Mouse (Mus musculus) limb, embryonic 14.5 days (tissue): ENCODE data around the gene Acox1. TPM values are rescaled to one million over a fixed set of nuclear protein-coding genes. Genes with fewer than 3 reads are reported as not detected.

Experiments
- ATAC-seq: fragments of 200-750 bp; cut with Nextera tagmentation; 2 replicates; pipeline ENCODE4 v1.8.0; 2017; ENCODE audit warnings: low read depth, moderate number of reproducible peaks, moderate TSS enrichment; ENCODE audit not compliant: low FRiP score
- DNase-seq: peaks from one replicate; pipeline ENCODE4 v3.0.0-alpha.2; 2015; ENCODE audit warnings: low spot score
- H3K27ac ChIP-seq: fragments of 300-500 bp; sonication (generic); replicated peaks from 2 replicates; pipeline ENCODE4 v1.5.1; 2014; ENCODE audit warnings: low read depth, mild to moderate bottlenecking, low read length, moderate library complexity, mixed read lengths
- H3K27me3 ChIP-seq: fragments of 300-500 bp; sonication (generic); 2 replicates; pipeline ENCODE4 v1.6.1; 2014; ENCODE audit warnings: low read length, mixed read lengths; ENCODE audit not compliant: control insufficient read depth, insufficient read depth
- H3K36me3 ChIP-seq: fragments of 300-500 bp; sonication (generic); 2 replicates; pipeline ENCODE4 v1.6.1; 2014; ENCODE audit warnings: mild to moderate bottlenecking, low read length, moderate library complexity, mixed read lengths; ENCODE audit not compliant: control insufficient read depth, insufficient read depth
- H3K4me1 ChIP-seq: fragments of 300-500 bp; sonication (generic); 2 replicates; pipeline ENCODE4 v1.6.1; 2014; ENCODE audit warnings: antibody characterized with exemption, low read length, mixed read lengths; ENCODE audit not compliant: control insufficient read depth, insufficient read depth
- H3K4me2 ChIP-seq: fragments of 300-500 bp; sonication (generic); replicated peaks from 2 replicates; pipeline ENCODE4 v1.6.1; 2014; ENCODE audit warnings: low read depth, mild to moderate bottlenecking, low read length, moderate library complexity; ENCODE audit not compliant: severe bottlenecking
- H3K4me3 ChIP-seq: fragments of 300-500 bp; sonication (generic); replicated peaks from 2 replicates; pipeline ENCODE4 v1.5.1; 2014; ENCODE audit warnings: low read length
- H3K9ac ChIP-seq: fragments of 300-500 bp; sonication (generic); 2 replicates; pipeline ENCODE4 v1.6.1; 2014; ENCODE audit warnings: mild to moderate bottlenecking, low read depth, low read length, moderate library complexity; ENCODE audit not compliant: severe bottlenecking
- H3K9me3 ChIP-seq: fragments of 300-500 bp; sonication (generic); 2 replicates; pipeline ENCODE4 v1.6.1; 2016; ENCODE audit warnings: low read length; ENCODE audit not compliant: control insufficient read depth
- POLR2A ChIP-seq: fragments of 200-500 bp; IDR thresholded peaks from 2 replicates; pipeline ENCODE4 v1.8.0; 2012; ENCODE audit warnings: inconsistent platforms, mild to moderate bottlenecking, moderate library complexity, borderline replicate concordance; ENCODE audit not compliant: insufficient read depth, insufficient read length; ENCODE audit errors: extremely low read depth
- WGBS: fragments of 180-500 bp; shearing (Covaris S2); extraction: QIAGEN DNeasy Blood & Tissue Kit; methylation state at CpG from one replicate; pipeline ENCODE4 v1.1.7; 2014; 5-methylcytosine and 5-hydroxymethylcytosine counted together
- polyA plus RNA-seq, 2 experiments: library from polyadenylated mRNA; depleted of rRNA in 1 of 2; stranded (reverse) in 1 of 2; unstranded in 1 of 2; fragments of >200 nt; fragmentation: Nextera tagmentation in 1 of 2; extraction: Ambion mirVana in 1 of 2; gene quantifications; 2 replicates each; pipeline versions ENCODE4 v1.2.1 to v1.2.3; 2012 to 2014

Gene Acox1
- polyA plus RNA-seq, 2 experiments, result 26.3 to 38.1 TPM

DNA sequence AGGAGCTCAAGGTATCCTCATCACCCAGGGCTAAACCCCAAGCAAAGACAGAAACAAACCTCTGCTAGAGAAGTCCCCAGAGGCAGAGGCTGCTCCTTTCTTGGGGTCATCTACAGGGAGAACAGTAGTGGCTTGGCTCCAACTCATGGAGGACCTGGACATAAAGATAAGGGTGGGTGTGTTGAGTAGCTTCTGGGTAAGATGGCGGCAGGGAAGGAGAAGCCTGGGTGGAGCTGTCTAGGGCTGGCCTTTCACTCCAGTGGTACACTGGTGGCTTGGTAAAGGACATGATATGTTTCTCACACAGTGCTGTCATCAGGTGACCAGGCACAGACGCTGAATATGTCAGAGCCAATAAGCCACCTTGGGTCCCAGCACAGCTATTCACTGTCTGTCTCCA is 47.9 kb downstream of the Acox1 start:
- peaks cover 99% of the 10 kb centered on the region for H3K36me3 ChIP-seq
- H3K27ac ChIP-seq, result no peak overlapping the region
- no peak overlapping the region for H3K4me3 ChIP-seq
- no peak for ATAC-seq
- no peak overlapping the region for H3K9ac ChIP-seq
- H3K9me3 ChIP-seq, result no peaks in the 10 kb centered on the region
- H3K4me2 ChIP-seq, result no peak overlapping the region
- no peak for TF ChIP-seq POLR2A
- H3K4me1 ChIP-seq, result no peaks in the 10 kb centered on the region
- 97% methylated on average over 2 of the region's 2 CpGs for WGBS
- H3K27me3 ChIP-seq, result no peaks in the 10 kb centered on the region
- DNase-seq, result no peak

- Histone ChIP-seq H3K9me3 (no peaks in the 10 kb centered on the region), H3K36me3 (peaks cover 99% of the 10 kb centered on the region), H3K4me2 (no peak overlapping the region), H3K27ac (no peak overlapping the region), H3K27me3 (no peaks in the 10 kb centered on the region), H3K4me3 (no peak overlapping the region), H3K4me1 (no peaks in the 10 kb centered on the region), H3K9ac (no peak overlapping the region)
- ATAC-seq, result no peak
- TF ChIP-seq POLR2A, result no peak
- no peak for DNase-seq
- 75% methylated on average over 6 of the region's 6 CpGs for WGBS
These were observed 49.5 kb downstream of the Acox1 start for GRCm38 (mm10) chr11:116149341-116149740.

DNA sequence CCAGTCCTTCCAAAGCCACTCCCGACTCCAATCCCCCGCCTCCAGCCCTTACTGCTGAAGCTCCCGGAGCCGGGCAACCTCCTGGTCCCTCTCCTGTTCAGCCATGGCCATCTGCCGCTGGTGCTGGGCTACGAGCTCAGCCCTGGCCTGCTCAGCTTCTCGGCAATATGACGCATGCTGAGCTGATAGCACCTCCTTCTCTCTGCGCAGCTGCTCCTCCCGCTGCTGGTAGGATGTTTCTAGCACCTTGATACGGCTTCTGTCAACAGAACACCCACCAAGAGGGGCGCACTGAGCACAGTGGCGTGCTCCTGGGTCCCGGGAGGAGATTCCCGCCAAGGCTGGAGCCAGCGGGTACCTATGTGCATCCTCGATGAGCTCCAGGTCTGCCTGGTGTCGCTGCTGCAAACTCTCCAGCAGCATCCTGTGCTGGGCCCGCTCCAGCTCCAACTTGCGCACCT is 50.1 kb downstream of the Acox1 start:
- 63% methylated on average over 20 of the region's 20 CpGs for WGBS
- DNase-seq (no peak), ATAC-seq (no peak)
- Histone ChIP-seq H3K4me2 (no peak overlapping the region), H3K27me3 (no peaks in the 10 kb centered on the region), H3K36me3 (peaks cover 99% of the 10 kb centered on the region), H3K27ac (no peak overlapping the region), H3K9ac (no peak overlapping the region), H3K4me1 (no peaks in the 10 kb centered on the region), H3K9me3 (no peaks in the 10 kb centered on the region), H3K4me3 (no peak overlapping the region)
- TF ChIP-seq POLR2A, result no peak

- H3K27me3 ChIP-seq, result no peaks in the 10 kb centered on the region
- ATAC-seq (no peak), DNase-seq (no peak)
- H3K4me2 ChIP-seq, result no peak overlapping the region
- no peak for TF ChIP-seq POLR2A
- H3K9ac ChIP-seq, result no peak overlapping the region
- no peak overlapping the region for H3K4me3 ChIP-seq
- no peaks in the 10 kb centered on the region for H3K9me3 ChIP-seq
- no peaks in the 10 kb centered on the region for H3K4me1 ChIP-seq
- no peak overlapping the region for H3K27ac ChIP-seq
- 80% methylated on average over 25 of the region's 25 CpGs for WGBS
- peaks cover 98% of the 10 kb centered on the region for H3K36me3 ChIP-seq
These were observed 52.4 kb downstream of the Acox1 start for GRCm38 (mm10) chr11:116146294-116146985.

DNA sequence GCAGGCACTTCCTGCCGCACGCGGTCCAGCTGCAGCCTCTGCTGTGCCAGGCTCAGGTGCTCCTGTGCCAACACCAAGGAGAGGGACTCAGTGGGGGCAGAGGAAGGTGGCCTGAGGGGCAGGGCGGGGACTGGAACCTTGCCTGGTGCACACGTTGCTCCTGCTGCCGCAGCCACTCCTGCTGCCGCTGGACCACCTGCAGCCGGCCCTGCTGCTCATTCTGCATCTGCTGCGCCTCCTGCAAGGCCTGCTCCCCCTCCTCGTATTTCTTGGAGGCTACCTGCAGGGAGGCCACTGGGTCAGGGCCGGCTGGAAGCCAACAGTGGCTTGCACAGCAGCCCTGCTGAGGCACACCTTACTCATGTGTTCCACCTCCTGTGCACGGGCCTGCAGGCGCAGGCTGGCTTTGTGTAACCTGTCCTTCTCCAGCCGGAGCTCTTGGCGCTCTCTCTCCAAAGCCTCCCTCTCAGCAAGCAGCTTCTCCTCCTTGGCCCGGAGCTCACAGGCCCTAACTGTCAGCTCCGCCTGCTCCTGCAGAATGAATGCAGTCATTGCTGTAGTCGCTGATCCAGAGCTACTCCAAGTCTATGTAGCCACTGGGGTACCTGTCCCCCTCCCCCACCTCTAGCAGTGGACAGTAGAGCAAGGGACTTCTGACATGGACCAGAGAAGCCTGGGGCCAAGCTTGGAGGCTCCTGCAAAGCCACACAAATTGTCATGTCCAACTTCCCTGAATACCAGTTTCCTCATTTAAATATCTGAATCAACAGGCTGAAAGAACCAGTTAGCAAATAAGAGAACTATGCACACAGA is 53.2 kb downstream of the Acox1 start:
- Histone ChIP-seq H3K9ac (no peak overlapping the region), H3K27ac (no peak overlapping the region)
- no peak for ATAC-seq

More for the DNA sequence above, 53.2 kb downstream of the Acox1 start:
- 59% methylated on average over 18 of the region's 18 CpGs for WGBS
- Histone ChIP-seq H3K4me2 (no peak overlapping the region), H3K4me1 (no peaks in the 10 kb centered on the region), H3K4me3 (no peak overlapping the region), H3K9me3 (no peaks in the 10 kb centered on the region), H3K36me3 (peaks cover 90% of the 10 kb centered on the region), H3K27me3 (no peaks in the 10 kb centered on the region)
- DNase-seq, result no peak
- no peak for TF ChIP-seq POLR2A
